Mouse (Mus musculus) embryonic facial prominence, embryonic 13.5 days (tissue): ENCODE data around the gene Olfr945. TPM values are rescaled to one million over a fixed set of nuclear protein-coding genes. Genes with fewer than 3 reads are reported as not detected.

Experiments
- ATAC-seq: fragments of 200-750 bp; cut with Nextera tagmentation; 2 replicates; pipeline ENCODE4 v1.8.0; 2017; ENCODE audit warnings: low read depth; ENCODE audit not compliant: insufficient number of reproducible peaks, insufficient read depth, low FRiP score, low TSS enrichment
- H3K27ac ChIP-seq: fragments of 300-500 bp; sonication (generic); 2 replicates; pipeline ENCODE4 v1.5.1; 2015; ENCODE audit warnings: moderate library complexity, mild to moderate bottlenecking, inconsistent platforms
- H3K27me3 ChIP-seq: fragments of 300-500 bp; sonication (generic); 2 replicates; pipeline ENCODE4 v1.6.1; 2015; ENCODE audit warnings: mild to moderate bottlenecking, inconsistent platforms
- H3K36me3 ChIP-seq: fragments of 300-500 bp; sonication (generic); 2 replicates; pipeline ENCODE4 v1.6.1; 2015; ENCODE audit warnings: mild to moderate bottlenecking, inconsistent platforms
- H3K4me1 ChIP-seq: fragments of 300-500 bp; sonication (generic); 2 replicates; pipeline ENCODE4 v1.6.1; 2015; ENCODE audit warnings: inconsistent platforms
- H3K4me2 ChIP-seq: fragments of 300-500 bp; sonication (generic); 2 replicates; pipeline ENCODE4 v1.6.1; 2015; ENCODE audit warnings: moderate library complexity, mild to moderate bottlenecking, inconsistent platforms
- H3K4me3 ChIP-seq: fragments of 300-500 bp; sonication (generic); 2 replicates; pipeline ENCODE4 v1.5.1; 2015; ENCODE audit warnings: mild to moderate bottlenecking, inconsistent platforms
- H3K9ac ChIP-seq: fragments of 300-500 bp; sonication (generic); 2 replicates; pipeline ENCODE4 v1.6.1; 2015; ENCODE audit warnings: mild to moderate bottlenecking, inconsistent platforms
- H3K9me3 ChIP-seq: fragments of 300-500 bp; sonication (generic); 2 replicates; pipeline ENCODE4 v1.6.1; 2016; ENCODE audit warnings: inconsistent platforms
- WGBS: fragments of 180-500 bp; shearing (Covaris S2); methylation state at CpG from one replicate; pipeline ENCODE4 v1.1.7; 2015; ENCODE audit warnings: mixed read lengths; 5-methylcytosine and 5-hydroxymethylcytosine counted together
- polyA plus RNA-seq: library from polyadenylated mRNA; unstranded; fragments of >200 nt; fragmentation: Nextera tagmentation; extraction: Ambion mirVana; gene quantifications from 2 replicates; pipeline ENCODE4 v1.2.1, GENCODE M21; 2015

The Olfr945 gene
- not detected in 2 replicates for polyA plus RNA-seq

GRCm38 (mm10) chr9:39276718-39277117 lies at the start of gene Olfr945:
TSS of gene Olfr945 (minus strand) at chr9:39276818.
- 89% methylated on average over 3 of the region's 3 CpGs for WGBS
- no peak within 1 kb of the TSS for H3K4me2 ChIP-seq
- no peak within 1 kb of the TSS for H3K27ac ChIP-seq
- no peaks in the 10 kb centered on the region for H3K9me3 ChIP-seq
- no peaks in the 10 kb centered on the region for H3K36me3 ChIP-seq
- H3K9ac ChIP-seq, result no peak within 1 kb of the TSS
- H3K27me3 ChIP-seq, result no peaks in the 10 kb centered on the region
- H3K4me1 ChIP-seq, result no peaks in the 10 kb centered on the region
- no peak for ATAC-seq
- H3K4me3 ChIP-seq, result no peak within 1 kb of the TSS

- H3K4me3 ChIP-seq, result no peak within 1 kb of the TSS
- H3K4me2 ChIP-seq, result no peak within 1 kb of the TSS
- no peaks in the 10 kb centered on the region for H3K36me3 ChIP-seq
- H3K27me3 ChIP-seq, result no peaks in the 10 kb centered on the region
- no peaks in the 10 kb centered on the region for H3K9me3 ChIP-seq
- H3K27ac ChIP-seq, result no peak within 1 kb of the TSS
- H3K4me1 ChIP-seq, result no peaks in the 10 kb centered on the region
- no peak within 1 kb of the TSS for H3K9ac ChIP-seq
- no peak for ATAC-seq
Observed at GRCm38 (mm10) chr9:39325945-39326344, 49.3 kb upstream of the Olfr945 start, which contains the start of gene Olfr948. TSS of gene Olfr948 (minus strand) at chr9:39326045.

GRCm38 (mm10) chr9:39287136-39287535 lies 10.5 kb upstream of the Olfr945 start:
- 90% methylated on average over 2 of the region's 2 CpGs for WGBS
- Histone ChIP-seq H3K27me3 (no peaks in the 10 kb centered on the region), H3K9ac (no peak overlapping the region), H3K4me1 (no peaks in the 10 kb centered on the region), H3K27ac (no peak overlapping the region), H3K4me3 (no peak overlapping the region), H3K36me3 (no peaks in the 10 kb centered on the region), H3K4me2 (no peak overlapping the region), H3K9me3 (no peaks in the 10 kb centered on the region)
- ATAC-seq, result no peak

GRCm38 (mm10) chr9:39249894-39250293 lies 26.7 kb downstream of the Olfr945 start, which contains the start of gene Olfr1537:
TSS of gene Olfr1537 (minus strand) at chr9:39249994.
- Histone ChIP-seq H3K27ac (no peak within 1 kb of the TSS), H3K9me3 (no peaks in the 10 kb centered on the region), H3K4me2 (no peak within 1 kb of the TSS), H3K4me1 (no peaks in the 10 kb centered on the region), H3K27me3 (no peaks in the 10 kb centered on the region), H3K9ac (no peak within 1 kb of the TSS), H3K36me3 (no peaks in the 10 kb centered on the region), H3K4me3 (no peak within 1 kb of the TSS)
- WGBS, result 86% methylated on average over 1 of the region's 1 CpGs
- ATAC-seq, result no peak

Other genes starting within 250 kb of the Olfr945 start
- not detected in 2 replicates for gene Olfr937, start 211.9 kb downstream of the Olfr945 start, polyA plus RNA-seq
- not detected in 2 replicates for gene Olfr938, start 197.9 kb downstream of the Olfr945 start, polyA plus RNA-seq
- not detected in 2 replicates for gene Olfr27, start 148.7 kb downstream of the Olfr945 start, polyA plus RNA-seq
- not detected in 2 replicates for gene Olfr943, start 110.5 kb downstream of the Olfr945 start, polyA plus RNA-seq
- gene Olfr944, start 74.9 kb downstream of the Olfr945 start, polyA plus RNA-seq, result not detected in 2 replicates
- gene Olfr1537, start 26.8 kb downstream of the Olfr945 start, polyA plus RNA-seq, result not detected in 2 replicates
- gene Olfr948, start 49.2 kb upstream of the Olfr945 start, polyA plus RNA-seq, result not detected in 2 replicates
- not detected in 2 replicates for gene Olfr951, start 110.6 kb upstream of the Olfr945 start, polyA plus RNA-seq
- not detected in 2 replicates for gene Olfr952, start 150.3 kb upstream of the Olfr945 start, polyA plus RNA-seq
- not detected in 2 replicates for gene Olfr954, start 179.9 kb upstream of the Olfr945 start, polyA plus RNA-seq
- gene Olfr955, start 195.1 kb upstream of the Olfr945 start, polyA plus RNA-seq, result not detected in 2 replicates
- not detected in 2 replicates for gene Olfr44, start 217.2 kb upstream of the Olfr945 start, polyA plus RNA-seq
- 0.39 TPM in 1 of 2 replicates, not detected in the other for gene Olfr957, start 239.0 kb upstream of the Olfr945 start, polyA plus RNA-seq